Mouse (Mus musculus) MEL (cell line): ENCODE results near the gene Eva1c. TPM values are rescaled to one million over a fixed set of nuclear protein-coding genes. Genes with fewer than 3 reads are reported as not detected.
A peak's percentile ranks its signal among the peaks of the same experiment; 100 is the strongest.

Source experiments
- DNase-seq: peaks from one replicate; pipeline ENCODE4 v3.0.0; 2011; ENCODE audit warnings: low read depth, low spot score
- H3K27ac ChIP-seq: 2 replicates; pipeline ENCODE4 v1.5.1; 2012; ENCODE audit warnings: low read depth, mild to moderate bottlenecking, control low read depth, low read length, moderate library complexity; ENCODE audit not compliant: control insufficient read depth
- H3K27me3 ChIP-seq, 2 experiments: fragments of 150-350 bp in 1 of 2; sonication (generic) in 1 of 2; 2 replicates each; pipeline ENCODE4 v1.6.1; 2012; ENCODE audit warnings: low read length in 2 of 2, mild to moderate bottlenecking in 2 of 2, improper control_type of control experiment in 1 of 2, moderate library complexity in 1 of 2; ENCODE audit not compliant: insufficient read depth in 2 of 2, control insufficient read depth in 1 of 2
- H3K36me3 ChIP-seq, 2 experiments: 2 replicates each; pipeline ENCODE4 v1.6.1; 2012 to 2014; ENCODE audit warnings: low read length in 2 of 2, improper control_type of control experiment in 1 of 2, inconsistent platforms in 1 of 2, mild to moderate bottlenecking in 1 of 2; ENCODE audit not compliant: insufficient read depth in 2 of 2, control insufficient read depth in 1 of 2
- H3K4me1 ChIP-seq, 2 experiments: fragments of 150-350 bp in 1 of 2; sonication (generic) in 1 of 2; 2 replicates each; pipeline ENCODE4 v1.6.1; 2012; ENCODE audit warnings: low read length in 2 of 2, improper control_type of control experiment in 1 of 2, mild to moderate bottlenecking in 1 of 2; ENCODE audit not compliant: insufficient read depth in 2 of 2, control insufficient read depth in 1 of 2
- H3K4me3 ChIP-seq, 2 experiments: fragments of 150-350 bp in 1 of 2; sonication (generic) in 1 of 2; 2 replicates each; pipeline ENCODE4 v1.5.1; 2012; ENCODE audit warnings: low read depth in 2 of 2, low read length in 2 of 2, mild to moderate bottlenecking in 2 of 2, moderate library complexity in 2 of 2, control low read depth in 1 of 2, improper control_type of control experiment in 1 of 2; ENCODE audit not compliant: control insufficient read depth in 1 of 2, insufficient read depth in 1 of 2
- H3K79me2 ChIP-seq: 2 replicates; pipeline ENCODE4 v1.6.1; 2012; ENCODE audit warnings: mild to moderate bottlenecking, low read length, moderate library complexity; ENCODE audit not compliant: control insufficient read depth, poor library complexity, insufficient read depth
- H3K9ac ChIP-seq: 2 replicates; pipeline ENCODE4 v1.6.1; 2012; ENCODE audit warnings: low read depth, mild to moderate bottlenecking, control low read depth, low read length, moderate library complexity; ENCODE audit not compliant: control insufficient read depth, poor library complexity, severe bottlenecking
- H3K9me3 ChIP-seq: fragments of 150-350 bp; sonication (generic); replicated peaks from 2 replicates; pipeline ENCODE4 v1.6.1; 2012; ENCODE audit warnings: mild to moderate bottlenecking, low read length, improper control_type of control experiment, moderate library complexity; ENCODE audit not compliant: insufficient read depth
- BHLHE40 ChIP-seq: IDR thresholded peaks from 2 replicates; pipeline ENCODE4 v1.6.1; 2012; ENCODE audit warnings: low read depth, mild to moderate bottlenecking, inconsistent platforms, low read length, improper control_type of control experiment, borderline replicate concordance
- CHD1 ChIP-seq: IDR thresholded peaks from 2 replicates; pipeline ENCODE4 v1.6.1; 2012; ENCODE audit warnings: low read depth, mild to moderate bottlenecking, inconsistent platforms, low read length, improper control_type of control experiment
- CHD2 ChIP-seq: IDR thresholded peaks from 2 replicates; pipeline ENCODE4 v1.6.1; 2011; ENCODE audit warnings: low read length, improper control_type of control experiment
- CTCF ChIP-seq, 3 experiments: IDR thresholded peaks in 2 of 3; conservative IDR thresholded peaks in 1 of 3; 2 replicates each; pipeline ENCODE4 v1.5.1; 2011 to 2012; ENCODE audit warnings: low read length in 3 of 3, low read depth in 2 of 3, mild to moderate bottlenecking in 2 of 3, improper control_type of control experiment in 1 of 3, inconsistent platforms in 1 of 3, mixed read lengths in 1 of 3, moderate library complexity in 1 of 3; ENCODE audit not compliant: control insufficient read depth in 1 of 3, insufficient read depth in 1 of 3, poor library complexity in 1 of 3, severe bottlenecking in 1 of 3
- E2F4 ChIP-seq: IDR thresholded peaks from 2 replicates; pipeline ENCODE4 v1.6.1; 2011; ENCODE audit warnings: low read depth, low read length, improper control_type of control experiment, borderline replicate concordance
- ELF1 ChIP-seq: IDR thresholded peaks from 2 replicates; pipeline ENCODE4 v1.6.1; 2014; ENCODE audit warnings: low read depth, mild to moderate bottlenecking, inconsistent platforms, low read length, improper control_type of control experiment, moderate library complexity
- EP300 ChIP-seq, 2 experiments: IDR thresholded peaks; 2 replicates each; pipeline ENCODE4 v1.6.1; 2011; ENCODE audit warnings: improper control_type of control experiment in 2 of 2, low read length in 2 of 2, low read depth in 1 of 2, mild to moderate bottlenecking in 1 of 2
- GABPA ChIP-seq: IDR thresholded peaks from 2 replicates; pipeline ENCODE4 v1.6.1; 2012; ENCODE audit warnings: low read depth, mild to moderate bottlenecking, inconsistent platforms, low read length, improper control_type of control experiment, moderate library complexity
- GATA1 ChIP-seq: IDR thresholded peaks from 2 replicates; pipeline ENCODE4 v1.6.1; 2011; ENCODE audit warnings: low read depth, low read length, improper control_type of control experiment
- MAFK ChIP-seq: IDR thresholded peaks from 2 replicates; pipeline ENCODE4 v1.6.1; 2011; ENCODE audit warnings: low read depth, mild to moderate bottlenecking, low read length, improper control_type of control experiment, borderline replicate concordance
- MAZ ChIP-seq: IDR thresholded peaks from 2 replicates; pipeline ENCODE4 v1.6.1; 2012; ENCODE audit warnings: low read depth, mild to moderate bottlenecking, inconsistent platforms, low read length, improper control_type of control experiment
- MYB ChIP-seq: IDR thresholded peaks from 2 replicates; pipeline ENCODE4 v1.6.1; 2011; ENCODE audit warnings: mild to moderate bottlenecking, low read depth, low read length, improper control_type of control experiment
- MYC ChIP-seq: IDR thresholded peaks from 2 replicates; pipeline ENCODE4 v1.6.1; 2011; ENCODE audit warnings: low read depth, mild to moderate bottlenecking, low read length, improper control_type of control experiment, moderate library complexity
- NELFE ChIP-seq: IDR thresholded peaks from 2 replicates; pipeline ENCODE4 v1.6.1; 2011; ENCODE audit warnings: low read depth, low read length, improper control_type of control experiment
- NRF1 ChIP-seq: IDR thresholded peaks from 2 replicates; pipeline ENCODE4 v1.6.1; 2014; ENCODE audit warnings: low read depth, mild to moderate bottlenecking, inconsistent platforms, low read length, improper control_type of control experiment, moderate library complexity; ENCODE audit not compliant: poor library complexity, insufficient read depth, severe bottlenecking
- POLR2A ChIP-seq, 2 experiments: IDR thresholded peaks; 2 replicates each; pipeline ENCODE4 v1.6.1; 2011 to 2012; ENCODE audit warnings: low read length in 2 of 2, mild to moderate bottlenecking in 2 of 2, control low read depth in 1 of 2, improper control_type of control experiment in 1 of 2, low read depth in 1 of 2, moderate library complexity in 1 of 2; ENCODE audit not compliant: control insufficient read depth in 1 of 2, insufficient read depth in 1 of 2, poor library complexity in 1 of 2
- RCOR1 ChIP-seq: IDR thresholded peaks from 2 replicates; pipeline ENCODE4 v1.6.1; 2012; ENCODE audit warnings: low read depth, mild to moderate bottlenecking, inconsistent platforms, low read length, improper control_type of control experiment
- SIN3A ChIP-seq: IDR thresholded peaks from 2 replicates; pipeline ENCODE4 v1.6.1; 2012; ENCODE audit warnings: low read length, improper control_type of control experiment, inconsistent platforms
- SMC3 ChIP-seq: IDR thresholded peaks from 2 replicates; pipeline ENCODE4 v1.6.1; 2011; ENCODE audit warnings: low read depth, low read length, improper control_type of control experiment
- TAL1 ChIP-seq: IDR thresholded peaks from 2 replicates; pipeline ENCODE4 v1.6.1; 2012; ENCODE audit warnings: mild to moderate bottlenecking, inconsistent platforms, low read length, moderate library complexity, mixed read lengths
- USF1 ChIP-seq: IDR thresholded peaks from 2 replicates; pipeline ENCODE4 v1.6.1; 2014; ENCODE audit warnings: low read depth, mild to moderate bottlenecking, inconsistent platforms, low read length, improper control_type of control experiment, moderate library complexity
- USF2 ChIP-seq, 2 experiments: IDR thresholded peaks; 2 replicates each; pipeline ENCODE4 v1.6.1; 2011 to 2012; ENCODE audit warnings: improper control_type of control experiment in 2 of 2, low read length in 2 of 2, borderline replicate concordance in 1 of 2, inconsistent platforms in 1 of 2, low read depth in 1 of 2, mild to moderate bottlenecking in 1 of 2; ENCODE audit not compliant: insufficient read depth in 1 of 2
- ZC3H11A ChIP-seq: IDR thresholded peaks from 2 replicates; pipeline ENCODE4 v1.6.1; 2012; ENCODE audit warnings: low read depth, mild to moderate bottlenecking, inconsistent platforms, low read length, improper control_type of control experiment
- ZMIZ1 ChIP-seq: IDR thresholded peaks from 2 replicates; pipeline ENCODE4 v1.6.1; 2012; ENCODE audit warnings: low read depth, mild to moderate bottlenecking, inconsistent platforms, low read length, improper control_type of control experiment, moderate library complexity
- ZNF384 ChIP-seq: IDR thresholded peaks from 2 replicates; pipeline ENCODE4 v1.6.1; 2012; ENCODE audit warnings: low read depth, mild to moderate bottlenecking, inconsistent platforms, low read length, improper control_type of control experiment
- polyA plus RNA-seq, 2 experiments: library from polyadenylated mRNA; stranded (reverse) in 1 of 2; unstranded in 1 of 2; fragments of >175 nt in 1 of 2; fragments of >200 nt in 1 of 2; gene quantifications; 2 replicates each; pipeline versions ENCODE4 v1.2.1 to v1.2.4; 2012; ENCODE audit warnings: low replicate concordance in 2 of 2, low read depth in 1 of 2; ENCODE audit not compliant: insufficient read length in 2 of 2, insufficient read depth in 1 of 2, missing spikeins in 1 of 2
- total RNA-seq: library from RNA; depleted of rRNA; stranded (reverse); fragments of 300-350 nt; gene quantifications from 2 replicates; pipeline ENCODE4 v1.2.3, GENCODE M21; 2012

Gene Eva1c
- total and polyA plus RNA-seq, 3 experiments: 0.06 TPM; not detected in 2

DNA sequence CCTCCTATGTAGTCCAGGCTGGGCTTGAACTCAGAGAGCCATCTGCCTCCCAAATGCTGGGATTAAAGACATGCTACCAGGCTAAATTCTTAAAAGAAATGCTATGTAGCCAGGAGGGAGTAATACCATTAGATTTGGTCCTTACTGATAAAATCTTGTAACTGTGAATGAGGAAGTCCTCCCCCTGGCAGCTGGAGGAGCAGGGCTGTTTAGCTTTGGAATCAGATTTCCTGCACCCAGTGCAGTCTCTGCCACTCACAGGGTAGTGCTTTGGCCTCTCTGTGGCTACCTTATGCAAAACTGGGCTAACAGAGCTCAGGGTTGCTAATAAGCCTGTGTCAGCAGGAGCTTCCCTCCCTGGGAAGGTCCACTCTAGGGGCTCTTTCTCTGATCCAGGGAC lies 31.8 kb upstream of the Eva1c start:
- peak; percentile 38 for DNase-seq
- H3K9ac ChIP-seq: no peak overlapping the region
- no peak overlapping the region for H3K4me3 ChIP-seq
- H3K36me3 ChIP-seq: peaks cover 0 to 17% of the 10 kb centered on the region in 2 experiments; a peak in 2 of 4 replicates
- H3K27ac ChIP-seq: no peak overlapping the region
- H3K79me2 ChIP-seq: no peaks in the 10 kb centered on the region
- H3K4me1 ChIP-seq: no peaks in the 10 kb centered on the region
- no peak for TF ChIP-seq ZNF384
- TF ChIP-seq RCOR1: peak; percentile 87
- TF ChIP-seq ELF1: peak; percentile 34; the same call in 1 of the 2 replicates
- TF ChIP-seq MYC: no peak
- no peaks in the 10 kb centered on the region for H3K27me3 ChIP-seq
- H3K9me3 ChIP-seq: no peaks in the 10 kb centered on the region

DNA sequence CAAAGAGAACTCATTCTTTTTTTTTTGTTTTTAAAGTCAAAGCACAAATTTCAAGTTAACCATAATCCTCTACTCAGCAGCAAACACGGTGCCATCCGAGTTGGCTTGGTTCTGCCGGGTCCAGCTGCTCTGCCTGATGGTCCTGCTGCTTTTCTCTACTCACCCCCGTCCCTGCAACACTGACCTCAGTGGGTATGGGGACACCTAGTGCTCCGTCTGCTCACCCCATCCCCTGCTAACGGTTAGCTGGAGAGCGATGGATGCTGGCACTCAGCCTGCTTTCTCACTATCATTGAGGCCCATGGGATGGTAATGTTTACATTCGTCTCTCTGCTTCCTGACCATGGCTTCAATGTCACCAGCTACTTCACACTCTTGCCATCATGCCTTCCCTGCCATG lies 28.1 kb upstream of the Eva1c start:
- no peak overlapping the region for H3K27ac ChIP-seq

DNA sequence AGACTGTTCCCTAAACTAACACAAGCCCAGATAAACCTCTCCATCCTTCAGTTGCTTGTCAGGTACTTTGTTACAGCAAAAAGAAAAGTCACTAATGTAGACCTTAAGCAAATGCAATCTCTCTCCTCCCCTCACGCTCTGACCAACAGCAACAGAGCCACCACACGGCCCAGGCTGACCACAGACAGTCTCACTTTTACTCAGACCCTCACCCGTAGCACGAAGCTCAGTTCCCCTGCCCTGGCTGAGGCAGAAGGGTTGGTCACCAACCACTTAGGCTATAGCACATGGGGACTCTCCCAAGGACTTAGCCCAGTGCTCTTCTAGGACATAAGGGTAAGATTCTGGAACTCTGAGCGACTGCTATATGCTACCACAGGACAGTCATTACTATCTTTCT lies 27.7 kb upstream of the Eva1c start:
- Histone ChIP-seq H3K27ac (no peak overlapping the region), H3K79me2 (no peaks in the 10 kb centered on the region), H3K4me3 (no peak overlapping the region), H3K4me1 (no peaks in the 10 kb centered on the region), H3K27me3 (no peaks in the 10 kb centered on the region), H3K36me3 (peaks cover 0 to 17% of the 10 kb centered on the region in 2 experiments; a peak in 2 of 4 replicates), H3K9me3 (no peaks in the 10 kb centered on the region), H3K9ac (no peak overlapping the region)
- no peak for TF ChIP-seq CHD1
- TF ChIP-seq USF1: no peak
- no peak for TF ChIP-seq MAFK
- no peak for TF ChIP-seq POLR2A (IDR thresholded peaks at IDR 0.05; ENCODE audit: control insufficient read depth in 1 of 2, insufficient read depth in 1 of 2, low read depth in 1 of 2, low read length in 2 of 2, poor library complexity in 1 of 2)
- TF ChIP-seq ZC3H11A: no peak
- no peak for TF ChIP-seq GABPA
- TF ChIP-seq GATA1: no peak
- TF ChIP-seq NRF1: no peak
- no peak for TF ChIP-seq NELFE
- no peak for TF ChIP-seq BHLHE40
- no peak for TF ChIP-seq SMC3
- TF ChIP-seq RCOR1: no peak
- no peak for TF ChIP-seq ZMIZ1
- no peak for TF ChIP-seq CHD2
- TF ChIP-seq TAL1: no peak
- no peak for TF ChIP-seq EP300 (IDR thresholded peaks at IDR 0.05; ENCODE audit: low read depth in 1 of 2, low read length in 2 of 2)
- DNase-seq: no peak

More for the DNA sequence above, 28.1 kb upstream of the Eva1c start:
- no peak for TF ChIP-seq CTCF (IDR thresholded peaks at IDR 0.05 in 2 of 3, conservative IDR thresholded peaks at IDR 0.05 in 1 of 3; ENCODE audit: control insufficient read depth in 1 of 3, insufficient read depth in 1 of 3, low read depth in 2 of 3, low read length in 3 of 3, poor library complexity in 1 of 3, severe bottlenecking in 1 of 3)
- TF ChIP-seq E2F4: no peak
- TF ChIP-seq USF2 (IDR thresholded peaks at IDR 0.05; ENCODE audit: borderline replicate concordance in 1 of 2, insufficient read depth in 1 of 2, low read depth in 1 of 2, low read length in 2 of 2): no peak
- TF ChIP-seq MAZ: no peak
- no peak for TF ChIP-seq MAFK
- TF ChIP-seq GABPA: no peak
- no peak for TF ChIP-seq TAL1
- no peak for TF ChIP-seq BHLHE40
- no peak for TF ChIP-seq MYB
- TF ChIP-seq SMC3: no peak
- no peak for TF ChIP-seq SIN3A
- TF ChIP-seq, all 39 proteins: peak for 0
- no peak overlapping the region for H3K9ac ChIP-seq
- H3K36me3 ChIP-seq: peaks cover 0 to 20% of the 10 kb centered on the region in 2 experiments; a peak in 2 of 4 replicates
- H3K79me2 ChIP-seq: no peaks in the 10 kb centered on the region
- no peaks in the 10 kb centered on the region for H3K9me3 ChIP-seq
- no peak overlapping the region for H3K4me3 ChIP-seq
- H3K27me3 ChIP-seq: no peaks in the 10 kb centered on the region
- DNase-seq: no peak
- H3K4me1 ChIP-seq: no peaks in the 10 kb centered on the region
